Mouse (Mus musculus) MEL (cell line): ENCODE measurements around the gene Grwd1. TPM values are rescaled to one million over a fixed set of nuclear protein-coding genes. Genes with fewer than 3 reads are reported as not detected.

ENCODE experiments used
- DNase-seq: peaks from one replicate; pipeline ENCODE4 v3.0.0; 2011; ENCODE audit warnings: low read depth, low spot score
- H3K27ac ChIP-seq: 2 replicates; pipeline ENCODE4 v1.5.1; 2012; ENCODE audit warnings: low read depth, mild to moderate bottlenecking, control low read depth, low read length, moderate library complexity; ENCODE audit not compliant: control insufficient read depth
- H3K27me3 ChIP-seq, 2 experiments: fragments of 150-350 bp in 1 of 2; sonication (generic) in 1 of 2; 2 replicates each; pipeline ENCODE4 v1.6.1; 2012; ENCODE audit warnings: low read length in 2 of 2, mild to moderate bottlenecking in 2 of 2, improper control_type of control experiment in 1 of 2, moderate library complexity in 1 of 2; ENCODE audit not compliant: insufficient read depth in 2 of 2, control insufficient read depth in 1 of 2
- H3K36me3 ChIP-seq, 2 experiments: 2 replicates each; pipeline ENCODE4 v1.6.1; 2012 to 2014; ENCODE audit warnings: low read length in 2 of 2, improper control_type of control experiment in 1 of 2, inconsistent platforms in 1 of 2, mild to moderate bottlenecking in 1 of 2; ENCODE audit not compliant: insufficient read depth in 2 of 2, control insufficient read depth in 1 of 2
- H3K4me1 ChIP-seq, 2 experiments: fragments of 150-350 bp in 1 of 2; sonication (generic) in 1 of 2; 2 replicates each; pipeline ENCODE4 v1.6.1; 2012; ENCODE audit warnings: low read length in 2 of 2, improper control_type of control experiment in 1 of 2, mild to moderate bottlenecking in 1 of 2; ENCODE audit not compliant: insufficient read depth in 2 of 2, control insufficient read depth in 1 of 2
- H3K4me3 ChIP-seq, 2 experiments: fragments of 150-350 bp in 1 of 2; sonication (generic) in 1 of 2; 2 replicates each; pipeline ENCODE4 v1.5.1; 2012; ENCODE audit warnings: low read depth in 2 of 2, low read length in 2 of 2, mild to moderate bottlenecking in 2 of 2, moderate library complexity in 2 of 2, control low read depth in 1 of 2, improper control_type of control experiment in 1 of 2; ENCODE audit not compliant: control insufficient read depth in 1 of 2, insufficient read depth in 1 of 2
- H3K79me2 ChIP-seq: 2 replicates; pipeline ENCODE4 v1.6.1; 2012; ENCODE audit warnings: mild to moderate bottlenecking, low read length, moderate library complexity; ENCODE audit not compliant: control insufficient read depth, poor library complexity, insufficient read depth
- H3K9ac ChIP-seq: 2 replicates; pipeline ENCODE4 v1.6.1; 2012; ENCODE audit warnings: low read depth, mild to moderate bottlenecking, control low read depth, low read length, moderate library complexity; ENCODE audit not compliant: control insufficient read depth, poor library complexity, severe bottlenecking
- H3K9me3 ChIP-seq: fragments of 150-350 bp; sonication (generic); replicated peaks from 2 replicates; pipeline ENCODE4 v1.6.1; 2012; ENCODE audit warnings: mild to moderate bottlenecking, low read length, improper control_type of control experiment, moderate library complexity; ENCODE audit not compliant: insufficient read depth
- E2F4 ChIP-seq: IDR thresholded peaks from 2 replicates; pipeline ENCODE4 v1.6.1; 2011; ENCODE audit warnings: low read depth, low read length, improper control_type of control experiment, borderline replicate concordance
- EP300 ChIP-seq, 2 experiments: IDR thresholded peaks; 2 replicates each; pipeline ENCODE4 v1.6.1; 2011; ENCODE audit warnings: improper control_type of control experiment in 2 of 2, low read length in 2 of 2, low read depth in 1 of 2, mild to moderate bottlenecking in 1 of 2
- ETS1 ChIP-seq: IDR thresholded peaks from 2 replicates; pipeline ENCODE4 v1.6.1; 2012; ENCODE audit warnings: low read depth, mild to moderate bottlenecking, inconsistent platforms, low read length, improper control_type of control experiment, moderate library complexity
- GABPA ChIP-seq: IDR thresholded peaks from 2 replicates; pipeline ENCODE4 v1.6.1; 2012; ENCODE audit warnings: low read depth, mild to moderate bottlenecking, inconsistent platforms, low read length, improper control_type of control experiment, moderate library complexity
- HCFC1 ChIP-seq: IDR thresholded peaks from 2 replicates; pipeline ENCODE4 v1.6.1; 2012; ENCODE audit warnings: low read depth, mild to moderate bottlenecking, inconsistent platforms, low read length, improper control_type of control experiment, moderate library complexity
- KAT2A ChIP-seq: conservative IDR thresholded peaks from 2 replicates; pipeline ENCODE4 v1.6.1; 2012; ENCODE audit warnings: low read depth, low read length, improper control_type of control experiment, inconsistent platforms
- MAX ChIP-seq: IDR thresholded peaks from 2 replicates; pipeline ENCODE4 v1.6.1; 2011; ENCODE audit warnings: low read length, improper control_type of control experiment
- USF2 ChIP-seq, 2 experiments: IDR thresholded peaks; 2 replicates each; pipeline ENCODE4 v1.6.1; 2011 to 2012; ENCODE audit warnings: improper control_type of control experiment in 2 of 2, low read length in 2 of 2, borderline replicate concordance in 1 of 2, inconsistent platforms in 1 of 2, low read depth in 1 of 2, mild to moderate bottlenecking in 1 of 2; ENCODE audit not compliant: insufficient read depth in 1 of 2
- ZC3H11A ChIP-seq: IDR thresholded peaks from 2 replicates; pipeline ENCODE4 v1.6.1; 2012; ENCODE audit warnings: low read depth, mild to moderate bottlenecking, inconsistent platforms, low read length, improper control_type of control experiment
- ZMIZ1 ChIP-seq: IDR thresholded peaks from 2 replicates; pipeline ENCODE4 v1.6.1; 2012; ENCODE audit warnings: low read depth, mild to moderate bottlenecking, inconsistent platforms, low read length, improper control_type of control experiment, moderate library complexity
- polyA plus RNA-seq, 2 experiments: library from polyadenylated mRNA; stranded (reverse) in 1 of 2; unstranded in 1 of 2; fragments of >175 nt in 1 of 2; fragments of >200 nt in 1 of 2; gene quantifications; 2 replicates each; pipeline versions ENCODE4 v1.2.1 to v1.2.4; 2012; ENCODE audit warnings: low replicate concordance in 2 of 2, low read depth in 1 of 2; ENCODE audit not compliant: insufficient read length in 2 of 2, insufficient read depth in 1 of 2, missing spikeins in 1 of 2
- total RNA-seq: library from RNA; depleted of rRNA; stranded (reverse); fragments of 300-350 nt; gene quantifications from 2 replicates; pipeline ENCODE4 v1.2.3, GENCODE M21; 2012

The Grwd1 gene
- total and polyA plus RNA-seq, 3 experiments = 82.2 to 173 (median 108) TPM

DNA sequence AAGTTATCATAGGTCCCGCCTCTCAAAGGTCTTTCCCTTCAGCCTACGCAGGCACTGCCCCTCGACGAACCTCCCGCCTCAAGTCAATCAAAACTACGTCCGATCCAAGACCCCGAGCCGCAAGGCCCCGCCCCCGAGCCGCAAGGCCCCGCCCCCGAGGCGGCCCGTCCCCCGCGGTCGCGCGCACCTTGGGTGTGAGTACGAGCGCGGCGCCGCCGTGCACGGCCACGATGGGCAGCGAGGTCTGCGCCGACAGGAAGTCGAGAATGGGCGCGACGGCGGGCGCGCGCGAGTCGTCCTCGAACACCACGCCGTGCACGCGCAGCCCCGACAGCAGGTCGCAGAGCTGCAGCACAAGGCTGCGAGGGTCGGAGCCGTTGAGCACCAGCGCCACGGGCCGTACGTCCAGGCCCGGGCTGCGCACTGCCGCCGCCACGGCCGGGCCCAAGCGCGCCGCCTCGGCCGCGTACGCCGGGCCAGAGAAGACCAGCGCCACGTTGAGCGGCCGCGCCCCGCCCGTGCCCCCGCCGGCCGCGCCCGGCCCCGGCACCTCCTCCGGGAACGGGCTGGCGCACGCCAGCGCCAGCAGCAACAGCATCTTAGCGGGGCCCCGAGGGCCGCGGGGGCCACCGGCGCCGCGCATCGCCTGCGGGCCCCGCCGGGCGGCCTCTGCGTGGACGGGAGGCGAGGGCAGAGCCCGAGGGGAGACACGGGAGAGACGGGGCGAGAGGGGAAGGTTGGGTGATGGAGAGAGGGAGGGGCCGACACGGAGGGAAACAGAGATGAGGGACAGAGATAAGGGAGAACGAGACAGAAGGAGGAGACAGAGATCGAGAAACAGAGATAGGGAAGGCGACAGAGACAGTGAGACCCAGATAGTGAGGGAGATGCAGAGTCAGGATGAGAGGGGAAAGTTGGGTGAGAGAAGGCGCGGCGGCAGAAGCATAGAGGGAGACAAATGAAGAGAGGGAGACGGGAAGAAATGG, 35.5 kb upstream of the Grwd1 start (continued):
- TF ChIP-seq HCFC1 (peak; percentile 21; the same call in 1 of the 2 replicates), MAX (peak; percentile 55; the same call in 1 of the 2 replicates), USF2 (IDR thresholded peaks at IDR 0.05; ENCODE audit: borderline replicate concordance in 1 of 2, insufficient read depth in 1 of 2, low read depth in 1 of 2, low read length in 2 of 2) (no peak), GABPA (no peak), KAT2A (no peak)

GRCm38 (mm10) chr7:45864435-45864834, 33.7 kb upstream of the Grwd1 start:
- Histone ChIP-seq H3K9ac (no peak overlapping the region), H3K79me2 (peaks cover 2% of the 10 kb centered on the region; the same call in 1 of the 2 replicates)
- TF ChIP-seq ETS1 (0 out of 2 replicates have a peak, but pooled peaks have one; percentile 23), EP300 (IDR thresholded peaks at IDR 0.05; ENCODE audit: low read depth in 1 of 2, low read length in 2 of 2) (no peak)
- TF ChIP-seq, all 39 proteins: peak for 1
- DNase-seq = peak; percentile 28
- H3K4me1 ChIP-seq = peaks cover 5 to 19% of the 10 kb centered on the region in 2 experiments; a peak in 3 of 4 replicates
- peaks cover 0 to 5% of the 10 kb centered on the region in 2 experiments; a peak in 1 of 4 replicates for H3K36me3 ChIP-seq
- H3K27me3 ChIP-seq = no peaks in the 10 kb centered on the region; a peak in 1 of 4 replicates
- no peak overlapping the region for H3K4me3 ChIP-seq
- H3K27ac ChIP-seq = no peak overlapping the region
- H3K9me3 ChIP-seq = no peaks in the 10 kb centered on the region

GRCm38 (mm10) chr7:45862804-45863203, 32.1 kb upstream of the Grwd1 start:
- no peak overlapping the region for H3K9ac ChIP-seq
- H3K27ac ChIP-seq = no peak overlapping the region
- H3K9me3 ChIP-seq = no peaks in the 10 kb centered on the region
- H3K4me3 ChIP-seq = no peak overlapping the region
- no peaks in the 10 kb centered on the region for H3K27me3 ChIP-seq
- TF ChIP-seq HCFC1 (peak; percentile 64), E2F4 (no peak), ZC3H11A (no peak), ZMIZ1 (no peak)
- no peak for DNase-seq
- peaks cover 2% of the 10 kb centered on the region; the same call in 1 of the 2 replicates for H3K79me2 ChIP-seq
- peaks cover 5 to 19% of the 10 kb centered on the region in 2 experiments; a peak in 3 of 4 replicates for H3K4me1 ChIP-seq
- H3K36me3 ChIP-seq = peaks cover 0 to 5% of the 10 kb centered on the region in 2 experiments; a peak in 1 of 4 replicates
